Mouse (Mus musculus): ENCODE measurements around the gene Apoc4.

Gene Apoc4

DNA sequence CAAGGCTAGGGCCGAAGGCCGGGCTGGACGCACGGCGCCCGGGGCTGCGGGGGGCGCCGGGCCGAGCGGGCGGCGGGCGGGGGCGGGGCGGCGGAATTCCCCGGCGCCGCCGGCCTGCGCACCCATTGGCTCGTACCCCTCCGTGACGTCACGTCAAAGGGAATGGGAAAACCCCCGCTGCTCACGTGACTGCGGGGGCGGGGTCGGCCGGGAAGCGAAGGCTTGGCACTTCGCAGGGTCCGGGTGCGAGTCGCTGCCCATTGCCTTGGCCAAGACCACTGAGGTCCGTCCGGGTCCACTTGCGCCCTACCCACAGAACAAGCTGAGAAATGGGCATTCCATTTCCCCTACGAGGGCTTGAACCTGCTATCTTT is 51.9 kb downstream of the Apoc4 start, which contains the start of gene Relb:
TSS of gene Relb (minus strand) at position 78 of the 374 bp plus-strand sequence.
- peak; percentile 92 for DNase-seq (ENCODE audit: low read depth, low spot score)

DNA sequence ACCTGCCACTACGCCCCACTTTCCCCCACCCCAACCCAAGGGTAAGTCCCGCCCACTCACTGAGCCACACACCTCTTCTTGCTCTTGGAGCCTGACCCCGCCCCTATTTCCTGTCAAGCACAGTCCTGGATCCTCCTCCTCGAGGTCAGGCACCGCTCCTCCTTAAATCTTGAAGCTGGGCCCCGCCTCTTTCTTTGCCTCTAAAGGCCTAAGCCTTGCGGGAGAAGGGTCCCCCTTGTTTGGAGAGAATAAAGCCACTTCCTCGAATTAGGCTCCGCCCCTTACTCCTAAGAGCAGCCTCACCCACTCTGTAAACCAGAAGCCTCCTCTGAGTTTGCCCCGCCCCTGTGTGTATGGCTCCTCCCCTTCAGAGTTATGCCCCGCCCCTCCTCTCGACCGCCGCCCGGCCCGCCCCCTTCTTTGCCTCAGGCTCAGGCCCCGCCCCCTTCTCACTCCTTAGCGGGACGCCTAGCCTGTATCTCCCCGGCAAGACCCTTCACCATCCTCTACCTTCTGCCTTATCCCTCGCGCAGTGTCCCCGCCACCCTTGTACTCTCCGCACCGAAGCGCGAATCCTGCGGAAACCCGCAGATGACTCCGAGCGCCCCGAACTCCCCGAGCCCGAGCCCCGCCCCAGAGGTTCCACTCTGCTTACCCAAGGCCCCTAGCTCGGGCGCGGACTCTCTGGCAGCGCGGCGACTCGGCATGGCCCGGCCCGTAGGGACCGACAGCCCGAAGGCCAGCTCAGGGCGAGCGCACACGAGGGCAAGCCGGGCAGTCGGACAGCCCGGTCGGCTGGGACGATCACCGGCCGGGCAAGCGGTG is 52.5 kb downstream of the Apoc4 start:
- peak; percentile 100 for DNase-seq (ENCODE audit: low read depth, low spot score)

DNA sequence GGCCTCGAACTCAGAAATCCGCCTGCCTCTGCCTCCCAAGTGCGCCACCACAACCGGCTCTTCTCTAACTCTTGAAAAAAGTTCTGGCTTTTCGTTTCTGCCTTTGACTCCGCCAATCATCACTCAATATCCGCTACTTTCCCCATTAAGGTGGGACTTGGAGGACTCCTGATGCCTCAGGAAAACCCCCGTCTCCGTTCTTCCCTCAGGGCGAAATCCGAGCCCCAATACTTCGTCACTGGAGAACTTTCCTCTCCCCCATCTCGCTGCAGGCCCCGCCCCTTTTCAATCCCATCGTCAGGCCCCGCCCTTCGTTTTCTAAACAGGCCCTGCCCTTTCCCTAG is 53.1 kb downstream of the Apoc4 start:
- DNase-seq (ENCODE audit: low read depth, low spot score) = no peak
